In the genomic region with DNA sequence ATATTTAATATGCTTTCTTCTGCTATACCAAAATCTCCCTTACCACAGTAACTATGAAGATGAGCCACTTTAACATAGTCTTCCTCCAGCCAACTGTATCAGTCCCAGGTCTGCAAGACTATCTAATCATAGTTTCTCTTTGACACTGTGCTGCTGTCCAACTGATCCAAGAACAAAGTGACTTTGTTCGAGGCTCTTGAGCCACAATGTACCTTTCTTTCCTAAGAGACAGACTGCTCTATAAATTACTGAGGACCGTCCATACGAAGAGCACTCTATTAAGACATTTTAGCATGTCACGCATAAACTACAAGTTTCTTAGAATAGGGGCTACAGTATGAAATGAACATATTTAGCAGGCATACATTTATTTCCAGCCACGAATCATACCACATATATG, we compare ENCODE assay signal across 22 mouse cellular contexts. TPM values are rescaled to one million over a fixed set of nuclear protein-coding genes. Genes with fewer than 3 reads are reported as not detected.
DNase-seq lines count a peak whose midpoint lies in the region; ATAC-seq and TF ChIP-seq lines count a peak whose summit lies in the region.
"Had no signal": no experiment of that assay in that cellular context is flagged by ENCODE, and none has a peak within 500 bp of the region (broad histone marks: within the 10 kb centered on the region; RNA-seq: fewer than 3 reads in every experiment).

No protein-coding gene starts in this region.

- H3K4me2 ChIP-seq in liver, embryonic 11.5 days: no peak overlapping the region
- H3K4me2 ChIP-seq: embryonic facial prominence, embryonic 12.5 days; embryonic facial prominence, embryonic 15.5 days; forebrain, embryonic 12.5 days; forebrain, embryonic 15.5 days; heart, embryonic 12.5 days; heart, embryonic 15.5 days; hindbrain, embryonic 13.5 days; intestine, embryonic 15.5 days had no signal

- no peak for TF ChIP-seq CTCF in heart, adult 2 months (IDR thresholded peaks at IDR 0.05)
- no peak for TF ChIP-seq CTCF in liver, adult 2 months (IDR thresholded peaks at IDR 0.05; ENCODE audit: low read depth, low read length)

- H3K79me2 ChIP-seq in heart, adult 2 months (replicated peaks; ENCODE audit: control insufficient read depth, insufficient read depth, low read length): peaks cover 4% of the 10 kb centered on the region; the same call in 1 of the 2 replicates
- H3K79me2 ChIP-seq in liver, adult 2 months (ENCODE audit: control insufficient read depth, insufficient read depth, low read length): peaks cover 22% of the 10 kb centered on the region
- peaks cover 66% of the 10 kb centered on the region for H3K79me2 ChIP-seq in macrophage (ENCODE audit: inconsistent target)

- no peak for TF ChIP-seq POLR2A in heart, adult 2 months (IDR thresholded peaks at IDR 0.05; ENCODE audit: insufficient read depth, low read depth, low read length)
- no peak for TF ChIP-seq POLR2A in liver, adult 2 months (IDR thresholded peaks at IDR 0.05; ENCODE audit: extremely low read depth, insufficient read depth, low read length)

- no peaks in the 10 kb centered on the region for H3K27me3 ChIP-seq in heart, adult 2 months (ENCODE audit: control insufficient read depth, insufficient read depth, low read length)
- H3K27me3 ChIP-seq in liver, adult 2 months (ENCODE audit: control insufficient read depth, insufficient read depth, low read length): no peaks in the 10 kb centered on the region
- no peaks in the 10 kb centered on the region for H3K27me3 ChIP-seq in liver, embryonic 11.5 days (replicated peaks; ENCODE audit: control insufficient read depth, insufficient read depth, low read length)
- H3K27me3 ChIP-seq: embryonic facial prominence, embryonic 12.5 days; embryonic facial prominence, embryonic 15.5 days; forebrain, embryonic 12.5 days; forebrain, embryonic 15.5 days; heart, embryonic 12.5 days; heart, embryonic 15.5 days; hindbrain, embryonic 13.5 days; intestine, embryonic 15.5 days had no signal

- H3K36me3 ChIP-seq in heart, adult 2 months (ENCODE audit: control insufficient read depth, insufficient read depth, low read length): peaks cover 12% of the 10 kb centered on the region; the same call in 1 of the 2 replicates
- H3K36me3 ChIP-seq in liver, adult 2 months (ENCODE audit: control insufficient read depth, insufficient read depth, low read length): no peaks in the 10 kb centered on the region
- H3K36me3 ChIP-seq in liver, embryonic 11.5 days (ENCODE audit: control insufficient read depth, insufficient read depth, low read length): no peaks in the 10 kb centered on the region
- H3K36me3 ChIP-seq in macrophage (ENCODE audit: inconsistent target): no peaks in the 10 kb centered on the region
- H3K36me3 ChIP-seq: embryonic facial prominence, embryonic 12.5 days; embryonic facial prominence, embryonic 15.5 days; forebrain, embryonic 12.5 days; forebrain, embryonic 15.5 days; heart, embryonic 12.5 days; heart, embryonic 15.5 days; hindbrain, embryonic 10.5 days; hindbrain, embryonic 13.5 days; intestine, embryonic 15.5 days had no signal

- H3K27ac ChIP-seq in heart, adult 2 months: peak overlapping the region; percentile 53
- H3K27ac ChIP-seq in liver, adult 2 months (replicated peaks; ENCODE audit: insufficient read depth, low read depth, low read length): peak overlapping the region; percentile 80
- no peak overlapping the region for H3K27ac ChIP-seq in liver, embryonic 11.5 days (ENCODE audit: low read depth, low read length)
- H3K27ac ChIP-seq in macrophage: peak overlapping the region; percentile 73
- H3K27ac ChIP-seq: embryonic facial prominence, embryonic 12.5 days; embryonic facial prominence, embryonic 15.5 days; forebrain, embryonic 12.5 days; forebrain, embryonic 15.5 days; heart, embryonic 15.5 days; hindbrain, embryonic 10.5 days; hindbrain, embryonic 13.5 days; intestine, embryonic 15.5 days had no signal

- no peaks in the 10 kb centered on the region for H3K9me3 ChIP-seq in liver, embryonic 11.5 days (ENCODE audit: control insufficient read depth, low read length)
- H3K9me3 ChIP-seq: embryonic facial prominence, embryonic 12.5 days; embryonic facial prominence, embryonic 15.5 days; forebrain, embryonic 12.5 days; forebrain, embryonic 15.5 days; heart, embryonic 12.5 days; heart, embryonic 15.5 days; hindbrain, embryonic 10.5 days; hindbrain, embryonic 13.5 days; intestine, embryonic 15.5 days had no signal

- H3K4me1 ChIP-seq in heart, adult 2 months (ENCODE audit: control insufficient read depth, insufficient read depth, low read length): peaks cover 22% of the 10 kb centered on the region
- H3K4me1 ChIP-seq in liver, adult 2 months (ENCODE audit: control insufficient read depth, insufficient read depth, low read length): peaks cover 45% of the 10 kb centered on the region
- peaks cover 4% of the 10 kb centered on the region; the same call in 1 of the 2 replicates for H3K4me1 ChIP-seq in liver, embryonic 11.5 days (replicated peaks; ENCODE audit: control insufficient read depth, insufficient read depth, low read length)
- H3K4me1 ChIP-seq: forebrain, embryonic 12.5 days; hindbrain, embryonic 10.5 days; hindbrain, embryonic 13.5 days had no signal

- no peak for ATAC-seq in liver, embryonic 11.5 days (replicated peaks; ENCODE audit: low FRiP score)
- no peak for ATAC-seq in megakaryocyte progenitor cell, adult 5-6 weeks (replicated peaks; ENCODE audit: poor library complexity)
- ATAC-seq: CD4-positive, CD25-positive, alpha-beta regulatory T cell, adult 4 months; forebrain, embryonic 15.5 days; hindbrain, embryonic 16.5 days; intestine, embryonic 15.5 days had no signal

- no peak for DNase-seq in heart, adult 2 months
- no peak for DNase-seq in heart, postnatal 10 days
- peak; percentile 71 for DNase-seq in liver, adult 2 months (ENCODE audit: extremely low read depth, low read depth, low spot score)
- no peak for DNase-seq in liver, embryonic 11.5 days (ENCODE audit: low spot score)
- DNase-seq in fat pad, adult 2 months (ENCODE audit: extremely low read depth, low read depth, low spot score): peak; percentile 54
- DNase-seq: cerebellum, adult 18-20 months; cerebellum, adult 9-10 months; cerebellum, postnatal 14 days; kidney, adult 11 months had no signal

- 75% methylated on average over 5 of the region's 5 CpGs for WGBS in heart, adult 2 months
- 44% methylated on average over 5 of the region's 5 CpGs for WGBS in liver, adult 2 months
- 81% methylated on average over 5 of the region's 5 CpGs for WGBS in liver, embryonic 11.5 days
- 86% methylated on average over 5 of the region's 5 CpGs for WGBS in macrophage (ENCODE audit: missing documents)

- H3K4me3 ChIP-seq in heart, adult 2 months: no peak overlapping the region
- H3K4me3 ChIP-seq in liver, adult 2 months (ENCODE audit: insufficient read depth, low read depth, low read length): no peak overlapping the region
- no peak overlapping the region for H3K4me3 ChIP-seq in liver, embryonic 11.5 days (ENCODE audit: low read depth, low read length)
- no peak overlapping the region for H3K4me3 ChIP-seq in macrophage (ENCODE audit: inconsistent target)
- H3K4me3 ChIP-seq: embryonic facial prominence, embryonic 12.5 days; embryonic facial prominence, embryonic 15.5 days; forebrain, embryonic 12.5 days; forebrain, embryonic 15.5 days; heart, embryonic 12.5 days; heart, embryonic 15.5 days; hindbrain, embryonic 10.5 days; hindbrain, embryonic 13.5 days; intestine, embryonic 15.5 days had no signal

- intact Hi-C loops in heart, adult 2 months (cut with DNase I): no loop called here
- intact Hi-C loops in heart, postnatal 10 days (cut with DNase I): no loop called here

- no peak overlapping the region for H3K9ac ChIP-seq in heart, adult 2 months (ENCODE audit: low read depth, low read length)
- no peak overlapping the region for H3K9ac ChIP-seq in liver, adult 2 months (ENCODE audit: low read depth, low read length)
- H3K9ac ChIP-seq in liver, embryonic 11.5 days (ENCODE audit: low read depth, low read length): no peak overlapping the region
- H3K9ac ChIP-seq: embryonic facial prominence, embryonic 12.5 days; embryonic facial prominence, embryonic 15.5 days; forebrain, embryonic 12.5 days; forebrain, embryonic 15.5 days; heart, embryonic 12.5 days; heart, embryonic 15.5 days; hindbrain, embryonic 13.5 days; intestine, embryonic 15.5 days had no signal

- no peak for TF ChIP-seq EP300 in heart, adult 2 months (IDR thresholded peaks at IDR 0.05; ENCODE audit: insufficient read depth, low read depth, low read length)

RNA-seq across cellular contexts. Expression of a gene that starts 46.0 kb away (rescaled TPM):
- 10 to 100 TPM; 22.6 to 26.3 TPM for total RNA-seq in heart, adult 2 months (2021)
- 11.1 and 17.4 TPM in 2 replicates for polyA plus RNA-seq in heart, adult 2 months (2012; rRNA removed)
- total RNA-seq in heart, postnatal 10 days (2021): 10 to 100 TPM; 20.8 to 21.6 TPM
- total RNA-seq in liver, adult 2 months (2014; rRNA removed): 23.0 and 24.5 TPM in 2 replicates
- 10.0 and 15.0 TPM in 2 replicates for polyA plus RNA-seq in liver, adult 2 months (2012; rRNA removed)
- 1.6 and 2.1 TPM in 2 replicates for polyA plus RNA-seq in liver, embryonic 11.5 days (2014; fragmentation: Nextera tagmentation; extraction: Ambion mirVana)
- total RNA-seq in macrophage (2018; cell fraction: chromatin; rRNA removed): 10 to 100 TPM in 22 of 26 experiments, 1 to 10 TPM in 4; 6.6 to 88.2 (median 34.3) TPM
- total RNA-seq in macrophage (2018; cell fraction: cytosol; rRNA removed): 10 to 100 TPM in 14 of 26 experiments, 1 to 10 TPM in 12; 4.7 to 24.2 (median 11.1) TPM
- total RNA-seq in macrophage (2018; cell fraction: nucleus; rRNA removed): 10 to 100 TPM in 25 of 26 experiments, 1 to 10 TPM in 1; 9.3 to 63.6 (median 20.5) TPM
- polyA plus RNA-seq in macrophage (2018): 10.4 to 11.9 TPM (median 11.0 TPM) in 3 replicates
- 1.1 and 2.7 TPM in 2 replicates for total RNA-seq in megakaryocyte progenitor cell, adult 5-6 weeks (2015)
- total RNA-seq in megakaryocyte progenitor cell, adult 5-6 weeks (2017): 3.7 and 4.7 TPM in 2 replicates

Comparison
In these comparisons a context has a peak if more than half of its experiments do, and no peak if none do; other contexts are left out.
1. DNase-seq: peak in liver, adult 2 months (single experiment) and fat pad, adult 2 months (single experiment); none in heart, adult 2 months (0 of 2), heart, postnatal 10 days (0 of 2) and liver, embryonic 11.5 days (single experiment).